Mouse (Mus musculus) layer of hippocampus, adult 8-10 months (tissue): ENCODE data around the gene Sbno2. TPM values are rescaled to one million over a fixed set of nuclear protein-coding genes. Genes with fewer than 3 reads are reported as not detected.

ENCODE experiments used
- DNase-seq, 2 experiments: peaks; one replicate each; pipeline ENCODE4 v3.0.0; 2022; ENCODE audit warnings: low spot score in 2 of 2
- total RNA-seq, 4 experiments: library from RNA; stranded (reverse); gene quantifications; 2 replicates each; pipeline ENCODE4 v1.2.4; 2022

The Sbno2 gene
- total RNA-seq, 4 experiments from 2014 or later = 19.9 to 52.8 (median 29.8) TPM

DNA sequence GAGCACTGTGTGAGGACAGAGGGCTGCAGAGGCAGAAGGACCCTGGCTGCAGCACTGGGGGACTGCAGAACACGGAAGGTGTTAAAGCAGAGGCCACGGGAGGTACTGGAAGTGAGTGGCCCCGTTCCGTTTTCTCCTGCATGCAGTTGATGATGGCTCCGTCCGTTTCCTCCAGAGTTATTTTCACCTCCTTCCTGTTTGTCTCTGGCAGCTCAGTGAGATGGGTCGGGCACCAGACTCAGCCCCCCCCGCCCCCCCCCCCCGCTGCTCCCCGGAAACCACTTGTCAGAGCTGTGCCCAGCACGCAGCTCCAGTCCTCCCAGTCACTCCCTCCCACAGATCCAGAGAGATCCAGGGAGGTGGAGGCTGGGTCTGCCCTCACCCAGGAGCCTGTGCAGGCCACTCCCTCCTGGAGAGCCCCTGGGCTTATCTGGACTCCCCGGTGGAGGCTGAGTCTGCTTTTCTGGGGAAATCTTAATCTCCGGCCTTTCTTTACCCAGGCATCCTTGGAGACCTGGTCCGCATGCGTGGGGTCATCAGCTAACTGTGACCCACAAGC, 86.6 kb downstream of the Sbno2 start:
- DNase-seq = no peak

DNA sequence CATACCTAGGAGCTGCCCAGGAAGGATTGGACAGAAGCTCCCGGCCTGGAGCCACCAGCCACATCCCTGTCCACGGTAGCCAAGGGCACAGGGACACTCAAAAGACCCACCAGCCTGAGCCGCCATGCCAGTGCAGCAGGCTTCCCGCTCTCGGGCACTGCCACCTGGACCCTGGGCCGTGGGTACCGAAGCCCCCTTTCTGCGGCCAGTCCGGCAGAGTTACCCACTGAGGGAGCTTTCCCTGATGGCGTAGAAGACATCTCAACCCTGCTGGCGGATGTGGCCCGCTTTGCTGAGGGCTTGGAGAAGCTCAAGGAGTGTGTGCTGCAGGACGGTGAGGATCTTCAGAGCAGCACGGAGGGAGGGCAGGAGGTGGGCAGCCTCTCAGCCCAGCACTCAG, 87.6 kb downstream of the Sbno2 start:
- no peak for DNase-seq

DNA sequence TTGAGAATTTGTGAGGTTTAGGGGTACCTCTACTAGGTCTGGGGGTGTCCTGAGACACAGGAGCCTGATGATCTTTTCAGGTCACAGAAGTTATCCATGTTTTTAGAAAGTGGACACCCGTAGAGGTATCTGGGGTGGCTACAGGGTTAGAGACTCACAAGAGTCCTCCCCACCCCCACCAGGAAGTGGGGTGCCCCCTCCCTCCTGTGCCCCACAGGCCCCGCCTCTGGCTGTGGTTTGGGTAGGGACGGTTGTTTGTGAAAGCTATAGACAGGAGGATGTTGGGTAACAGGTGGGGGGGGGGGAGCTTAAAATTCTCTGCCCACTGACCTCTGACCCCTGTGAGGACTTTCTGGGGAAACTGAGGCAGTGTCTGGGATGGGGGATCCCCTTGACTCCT, 88.0 kb downstream of the Sbno2 start:
- no peak for DNase-seq

DNA sequence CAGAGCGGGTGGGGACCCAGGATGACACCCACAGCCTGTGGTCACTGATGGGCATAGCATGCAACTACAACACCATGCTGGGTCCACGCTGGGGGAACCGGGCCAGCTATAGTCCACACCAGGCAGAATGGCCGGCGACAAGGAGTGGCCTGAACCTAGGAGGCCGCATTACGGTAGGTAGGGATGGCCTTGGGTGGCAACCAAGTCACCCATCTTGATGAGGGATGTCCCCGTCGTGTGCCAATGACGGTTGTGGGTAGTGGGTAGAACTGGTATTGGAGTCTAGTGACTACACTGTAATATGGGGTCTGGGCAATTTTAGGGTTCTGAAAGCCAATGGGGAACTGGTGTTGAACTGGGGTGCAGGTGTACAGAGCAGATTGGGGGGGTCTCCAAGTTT, 88.4 kb downstream of the Sbno2 start:
- DNase-seq = no peak

- DNase-seq = no peak
Observed at GRCm38 (mm10) chr10:80016511-80016910, 88.9 kb downstream of the Sbno2 start, which contains the start of gene Arhgap45. TSS of gene Arhgap45 (plus strand) at chr10:80016653.

GRCm38 (mm10) chr10:80015583-80015982, 89.8 kb downstream of the Sbno2 start:
- no peak for DNase-seq

DNA sequence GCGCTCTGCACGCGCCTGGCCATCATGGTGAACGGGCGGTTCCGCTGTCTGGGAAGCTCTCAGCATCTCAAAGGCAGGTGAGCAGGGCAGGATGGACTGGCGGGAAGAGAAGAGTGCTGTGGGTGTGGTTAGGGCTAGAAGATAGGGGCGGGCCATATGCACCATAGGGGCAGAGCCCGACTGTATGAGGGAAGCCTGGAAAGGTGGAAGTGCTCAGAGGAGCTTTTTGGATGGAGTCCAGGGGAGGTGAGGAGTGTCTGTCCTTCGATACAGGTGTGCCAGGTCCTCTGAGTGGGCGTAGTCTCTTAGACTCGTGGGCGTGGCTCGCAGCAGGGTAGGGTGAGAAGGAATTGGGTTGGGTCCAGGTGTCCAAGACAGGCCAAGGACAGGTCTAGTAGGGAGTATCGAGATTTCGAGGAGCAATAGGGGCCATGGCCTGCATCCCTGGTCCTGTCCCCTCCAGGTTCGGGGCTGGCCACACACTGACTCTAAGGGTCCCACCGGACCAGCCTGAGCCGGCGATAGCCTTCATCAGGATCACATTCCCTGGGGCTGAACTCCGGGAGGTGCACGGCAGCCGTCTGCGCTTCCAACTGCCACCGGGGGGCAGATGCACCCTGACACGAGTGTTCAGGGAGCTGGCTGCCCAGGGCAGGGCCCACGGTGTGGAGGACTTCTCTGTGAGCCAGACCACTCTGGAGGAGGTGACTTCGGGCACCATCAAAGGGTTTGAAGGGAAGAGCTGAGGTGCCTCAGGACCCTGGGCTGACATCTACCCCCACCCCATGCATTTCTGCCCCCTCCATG, 90.7 kb downstream of the Sbno2 start:
- no peak for DNase-seq

GRCm38 (mm10) chr10:80013609-80014008, 91.8 kb downstream of the Sbno2 start:
- no peak for DNase-seq

- DNase-seq = no peak
Observed at GRCm38 (mm10) chr10:80011740-80012139, 93.6 kb downstream of the Sbno2 start.

Other genes with a start within 250 kb of the Sbno2 start
- gene Prtn3, start 231.1 kb downstream of the Sbno2 start, total RNA-seq = 1 to 10 TPM; 1.2 to 2.3 (median 1.5) TPM
- 10 to 100 TPM; 34.6 to 41.0 (median 38.0) TPM for gene Plppr3, start 230.9 kb downstream of the Sbno2 start, total RNA-seq
- not detected for gene Elane, start 219.3 kb downstream of the Sbno2 start, total RNA-seq
- under 1 TPM in 1 of 4 experiments, not detected in 3; 0.39 TPM for gene Cfd, start 214.7 kb downstream of the Sbno2 start, total RNA-seq
- gene Med16, start 196.6 kb downstream of the Sbno2 start, total RNA-seq = 10 to 100 TPM; 50.4 to 61.2 (median 57.1) TPM
- gene Gm26602, start 194.7 kb downstream of the Sbno2 start, total RNA-seq = not detected
- gene Kiss1r, start 188.6 kb downstream of the Sbno2 start, total RNA-seq = 1 to 10 TPM; 6.3 to 8.3 (median 7.6) TPM
- gene R3hdm4, start 184.4 kb downstream of the Sbno2 start, total RNA-seq = 100 to 1,000 TPM; 340 to 392 (median 347) TPM
- 10 to 100 TPM in 1 of 4 experiments, 1 to 10 TPM in 3; 6.6 to 11.8 (median 7.5) TPM for gene Arid3a, start 178.5 kb downstream of the Sbno2 start, total RNA-seq
- gene Wdr18, start 145.4 kb downstream of the Sbno2 start, total RNA-seq = 10 to 100 TPM; 42.9 to 50.8 (median 48.6) TPM
- under 1 TPM in 2 of 4 experiments, not detected in 2; 0.19 to 0.20 TPM for gene Grin3b, start 134.9 kb downstream of the Sbno2 start, total RNA-seq
- gene Tmem259, start 121.2 kb downstream of the Sbno2 start, total RNA-seq = 100 to 1,000 TPM; 111 to 119 (median 116) TPM
- 1 to 10 TPM; 5.3 to 9.8 (median 6.6) TPM for gene Cnn2, start 117.0 kb downstream of the Sbno2 start, total RNA-seq
- 10 to 100 TPM; 12.4 to 13.6 (median 13.3) TPM for gene Abca7, start 109.1 kb downstream of the Sbno2 start, total RNA-seq
- gene Arhgap45, start 88.9 kb downstream of the Sbno2 start, total RNA-seq = 10 to 100 TPM in 2 of 4 experiments, 1 to 10 TPM in 2; 2.8 to 14.1 (median 8.2) TPM
- 10 to 100 TPM; 64.2 to 86.7 (median 75.4) TPM for gene Polr2e, start 65.8 kb downstream of the Sbno2 start, total RNA-seq
- 100 to 1,000 TPM; 433 to 528 (median 468) TPM for gene Gpx4, start 58.4 kb downstream of the Sbno2 start, total RNA-seq
- gene Stk11, start 10.2 kb upstream of the Sbno2 start, total RNA-seq = 100 to 1,000 TPM in 1 of 4 experiments, 10 to 100 TPM in 3; 94.2 to 111 (median 96.5) TPM
- gene Atp5d, start 33.1 kb upstream of the Sbno2 start, total RNA-seq = 100 to 1,000 TPM; 315 to 328 (median 323) TPM
- gene Cbarp, start 35.3 kb upstream of the Sbno2 start, total RNA-seq = 100 to 1,000 TPM; 295 to 345 (median 308) TPM
- gene Midn, start 42.7 kb upstream of the Sbno2 start, total RNA-seq = 10 to 100 TPM; 47.2 to 63.6 (median 58.0) TPM
- gene Cirbp, start 60.4 kb upstream of the Sbno2 start, total RNA-seq = 100 to 1,000 TPM in 2 of 4 experiments, 10 to 100 TPM in 2; 75.7 to 148 (median 96.4) TPM
- gene 1600002K03Rik, start 67.4 kb upstream of the Sbno2 start, total RNA-seq = 1 to 10 TPM; 1.8 to 9.0 (median 6.2) TPM
- 1 to 10 TPM; 7.4 to 8.3 (median 7.9) TPM for gene Efna2, start 73.9 kb upstream of the Sbno2 start, total RNA-seq
- 10 to 100 TPM; 44.5 to 51.5 (median 45.6) TPM for gene Mum1, start 120.9 kb upstream of the Sbno2 start, total RNA-seq
- gene Ndufs7, start 143.6 kb upstream of the Sbno2 start, total RNA-seq = 100 to 1,000 TPM; 190 to 206 (median 201) TPM
- 10 to 100 TPM; 22.4 to 34.7 (median 27.9) TPM for gene Gamt, start 155.4 kb upstream of the Sbno2 start, total RNA-seq
- gene Dazap1, start 155.9 kb upstream of the Sbno2 start, total RNA-seq = 10 to 100 TPM; 84.8 to 98.3 (median 91.6) TPM
- 1,000 to 10,000 TPM in 1 of 4 experiments, 100 to 1,000 TPM in 3; 755 to 1,005 (median 888) TPM for gene Rps15, start 186.9 kb upstream of the Sbno2 start, total RNA-seq
- 100 to 1,000 TPM in 3 of 4 experiments, 10 to 100 TPM in 1; 90.4 to 113 (median 110) TPM for gene Apc2, start 190.4 kb upstream of the Sbno2 start, total RNA-seq
- gene 2310011J03Rik, start 215.0 kb upstream of the Sbno2 start, total RNA-seq = 10 to 100 TPM; 20.4 to 27.1 (median 23.3) TPM
- 1 to 10 TPM; 3.3 to 6.4 (median 4.1) TPM for gene Pcsk4, start 223.9 kb upstream of the Sbno2 start, total RNA-seq
- gene Reep6, start 224.4 kb upstream of the Sbno2 start, total RNA-seq = 10 to 100 TPM in 2 of 4 experiments, 1 to 10 TPM in 2; 9.2 to 12.3 (median 10.2) TPM
- 1 to 10 TPM; 5.8 to 7.4 (median 6.7) TPM for gene Adamtsl5, start 242.8 kb upstream of the Sbno2 start, total RNA-seq